Mouse (Mus musculus): ENCODE results near the gene Map2k6. TPM values are rescaled to one million over a fixed set of nuclear protein-coding genes. Genes with fewer than 3 reads are reported as not detected.
A peak's percentile ranks its signal among the peaks of the same experiment; 100 is the strongest.

Map2k6 gene
- polyA plus RNA-seq, 1 experiment, result 6.7 TPM

DNA sequence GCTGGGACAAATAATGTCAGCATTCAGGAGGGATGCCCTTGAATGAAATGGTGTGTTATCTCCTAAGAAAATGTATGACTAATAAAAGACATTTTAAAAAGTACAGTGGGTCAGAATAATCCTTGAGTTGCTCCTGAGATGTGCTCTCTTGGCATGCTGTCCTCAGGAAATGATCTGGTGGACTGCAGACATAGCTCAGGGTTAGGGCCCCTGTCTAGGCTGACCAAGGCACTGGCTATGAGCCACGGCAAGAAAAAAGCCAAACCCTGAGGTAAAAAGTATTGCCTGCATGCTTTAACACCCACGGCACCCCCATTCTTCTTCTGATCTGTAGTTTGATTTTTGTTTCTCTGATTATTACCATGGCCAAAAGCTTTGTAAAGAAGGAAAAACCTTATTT, 124.0 kb downstream of the Map2k6 start:
- H3K4me1 ChIP-seq (replicated peaks; ENCODE audit: control insufficient read depth, insufficient read depth, low read length), result no peaks in the 10 kb centered on the region
- no peak overlapping the region for H3K27ac ChIP-seq (ENCODE audit: control insufficient read depth, insufficient read depth, low read length)
- WGBS, result 97% methylated on average over 2 of the region's 2 CpGs
- no peaks in the 10 kb centered on the region for H3K27me3 ChIP-seq (ENCODE audit: control insufficient read depth, insufficient read depth, low read length)
- TF ChIP-seq POLR2A (IDR thresholded peaks at IDR 0.05; ENCODE audit: control insufficient read depth, extremely low read depth, insufficient read depth, low read length, poor library complexity), result no peak
- TF ChIP-seq CTCF (IDR thresholded peaks at IDR 0.05; ENCODE audit: borderline replicate concordance, control insufficient read depth, extremely low read depth, insufficient read depth, low read length, poor library complexity), result no peak
- H3K4me3 ChIP-seq (ENCODE audit: control insufficient read depth, insufficient read depth, low read length), result no peak overlapping the region
- no peak for DNase-seq
- no peaks in the 10 kb centered on the region for H3K36me3 ChIP-seq (ENCODE audit: control insufficient read depth, insufficient read depth, low read length)

- H3K4me3 ChIP-seq (ENCODE audit: control insufficient read depth, insufficient read depth, low read length), result no peak overlapping the region
- no peaks in the 10 kb centered on the region for H3K36me3 ChIP-seq (ENCODE audit: control insufficient read depth, insufficient read depth, low read length)
- no peak for TF ChIP-seq CTCF (IDR thresholded peaks at IDR 0.05; ENCODE audit: borderline replicate concordance, control insufficient read depth, extremely low read depth, insufficient read depth, low read length, poor library complexity)
- TF ChIP-seq POLR2A (IDR thresholded peaks at IDR 0.05; ENCODE audit: control insufficient read depth, extremely low read depth, insufficient read depth, low read length, poor library complexity), result no peak
- DNase-seq, result no peak
- no peaks in the 10 kb centered on the region for H3K4me1 ChIP-seq (replicated peaks; ENCODE audit: control insufficient read depth, insufficient read depth, low read length)
- H3K27me3 ChIP-seq (ENCODE audit: control insufficient read depth, insufficient read depth, low read length), result no peaks in the 10 kb centered on the region
- no peak overlapping the region for H3K27ac ChIP-seq (ENCODE audit: control insufficient read depth, insufficient read depth, low read length)
- WGBS, result 97% methylated on average over 4 of the region's 4 CpGs
These were observed 127.2 kb downstream of the Map2k6 start for GRCm38 (mm10) chr11:110526156-110526555.

DNA sequence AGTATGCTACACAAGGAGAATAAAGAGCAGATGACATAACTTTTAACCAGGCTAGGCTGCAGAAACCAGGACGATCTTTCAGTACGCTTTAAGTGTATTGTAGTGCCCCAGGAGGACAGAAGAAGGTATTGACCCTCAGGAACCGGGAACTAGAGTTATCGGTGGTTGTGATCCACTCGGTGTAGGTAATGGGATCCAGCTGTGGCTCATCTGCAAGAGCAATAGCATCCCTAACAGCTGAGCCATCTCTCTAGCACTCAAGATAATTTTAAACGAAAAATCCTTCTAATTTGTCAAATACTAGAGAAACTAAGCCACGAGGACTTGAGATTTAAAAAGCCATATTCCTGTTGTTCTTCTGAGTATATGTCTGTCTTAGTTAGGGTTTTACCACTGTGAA, 132.2 kb downstream of the Map2k6 start:
- Histone ChIP-seq H3K27me3 (ENCODE audit: control insufficient read depth, insufficient read depth, low read length) (no peaks in the 10 kb centered on the region), H3K4me1 (replicated peaks; ENCODE audit: control insufficient read depth, insufficient read depth, low read length) (no peaks in the 10 kb centered on the region), H3K4me3 (ENCODE audit: control insufficient read depth, insufficient read depth, low read length) (no peak overlapping the region), H3K36me3 (ENCODE audit: control insufficient read depth, insufficient read depth, low read length) (no peaks in the 10 kb centered on the region), H3K27ac (ENCODE audit: control insufficient read depth, insufficient read depth, low read length) (no peak overlapping the region)
- TF ChIP-seq CTCF (IDR thresholded peaks at IDR 0.05; ENCODE audit: borderline replicate concordance, control insufficient read depth, extremely low read depth, insufficient read depth, low read length, poor library complexity) (no peak), POLR2A (IDR thresholded peaks at IDR 0.05; ENCODE audit: control insufficient read depth, extremely low read depth, insufficient read depth, low read length, poor library complexity) (no peak)
- WGBS, result 92% methylated on average over 7 of the region's 7 CpGs
- DNase-seq, result no peak

DNA sequence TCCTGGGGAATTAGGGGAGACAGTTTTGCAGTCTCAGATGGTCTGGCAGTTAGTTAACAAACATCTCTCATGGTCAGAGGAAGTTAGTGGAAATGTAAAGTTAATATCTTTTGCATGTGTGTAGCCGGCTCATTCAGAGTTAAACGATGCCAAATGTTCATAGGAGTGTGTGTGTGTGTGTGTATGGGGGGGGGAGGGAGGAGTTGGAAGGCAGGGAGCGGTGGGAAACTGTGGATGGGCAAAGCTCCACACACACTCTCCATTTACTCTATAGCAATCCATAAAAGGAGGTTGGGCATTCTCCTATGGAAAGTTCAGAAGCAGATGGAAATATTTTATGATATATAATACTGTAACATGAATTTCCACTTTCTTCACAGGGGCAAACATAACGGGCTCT, 135.9 kb downstream of the Map2k6 start:
- TF ChIP-seq CTCF (IDR thresholded peaks at IDR 0.05; ENCODE audit: borderline replicate concordance, control insufficient read depth, extremely low read depth, insufficient read depth, low read length, poor library complexity), result no peak
- no peak for TF ChIP-seq POLR2A (IDR thresholded peaks at IDR 0.05; ENCODE audit: control insufficient read depth, extremely low read depth, insufficient read depth, low read length, poor library complexity)
- H3K4me3 ChIP-seq (ENCODE audit: control insufficient read depth, insufficient read depth, low read length), result no peak overlapping the region
- no peaks in the 10 kb centered on the region for H3K4me1 ChIP-seq (replicated peaks; ENCODE audit: control insufficient read depth, insufficient read depth, low read length)
- no peak for DNase-seq
- no peaks in the 10 kb centered on the region for H3K36me3 ChIP-seq (ENCODE audit: control insufficient read depth, insufficient read depth, low read length)
- WGBS, result 87% methylated on average over 4 of the region's 4 CpGs
- H3K27me3 ChIP-seq (ENCODE audit: control insufficient read depth, insufficient read depth, low read length), result no peaks in the 10 kb centered on the region
- no peak overlapping the region for H3K27ac ChIP-seq (ENCODE audit: control insufficient read depth, insufficient read depth, low read length)

- Histone ChIP-seq H3K4me1 (replicated peaks; ENCODE audit: control insufficient read depth, insufficient read depth, low read length) (no peaks in the 10 kb centered on the region), H3K4me3 (ENCODE audit: control insufficient read depth, insufficient read depth, low read length) (no peak overlapping the region), H3K27ac (ENCODE audit: control insufficient read depth, insufficient read depth, low read length) (no peak overlapping the region), H3K36me3 (ENCODE audit: control insufficient read depth, insufficient read depth, low read length) (no peaks in the 10 kb centered on the region), H3K27me3 (ENCODE audit: control insufficient read depth, insufficient read depth, low read length) (no peaks in the 10 kb centered on the region)
- TF ChIP-seq POLR2A (IDR thresholded peaks at IDR 0.05; ENCODE audit: control insufficient read depth, extremely low read depth, insufficient read depth, low read length, poor library complexity) (no peak), CTCF (IDR thresholded peaks at IDR 0.05; ENCODE audit: borderline replicate concordance, control insufficient read depth, extremely low read depth, insufficient read depth, low read length, poor library complexity) (no peak)
- 98% methylated on average over 2 of the region's 2 CpGs for WGBS
- no peak for DNase-seq
These were observed 137.6 kb downstream of the Map2k6 start for GRCm38 (mm10) chr11:110536533-110536932.

GRCm38 (mm10) chr11:110537602-110538001, 138.7 kb downstream of the Map2k6 start:
- no peaks in the 10 kb centered on the region for H3K36me3 ChIP-seq (ENCODE audit: control insufficient read depth, insufficient read depth, low read length)
- 4% methylated on average over 15 of the region's 15 CpGs for WGBS
- peak; percentile 58 for DNase-seq
- H3K27ac ChIP-seq (ENCODE audit: control insufficient read depth, insufficient read depth, low read length), result no peak overlapping the region
- no peak for TF ChIP-seq CTCF (IDR thresholded peaks at IDR 0.05; ENCODE audit: borderline replicate concordance, control insufficient read depth, extremely low read depth, insufficient read depth, low read length, poor library complexity)
- TF ChIP-seq POLR2A (IDR thresholded peaks at IDR 0.05; ENCODE audit: control insufficient read depth, extremely low read depth, insufficient read depth, low read length, poor library complexity), result no peak
- no peak overlapping the region for H3K4me3 ChIP-seq (ENCODE audit: control insufficient read depth, insufficient read depth, low read length)
- H3K27me3 ChIP-seq (ENCODE audit: control insufficient read depth, insufficient read depth, low read length), result no peaks in the 10 kb centered on the region
- H3K4me1 ChIP-seq (replicated peaks; ENCODE audit: control insufficient read depth, insufficient read depth, low read length), result no peaks in the 10 kb centered on the region

GRCm38 (mm10) chr11:110538206-110538605, 139.3 kb downstream of the Map2k6 start:
- no peak for TF ChIP-seq POLR2A (IDR thresholded peaks at IDR 0.05; ENCODE audit: control insufficient read depth, extremely low read depth, insufficient read depth, low read length, poor library complexity)
- DNase-seq, result no peak
- WGBS, result 21% methylated on average over 10 of the region's 10 CpGs
- no peak overlapping the region for H3K4me3 ChIP-seq (ENCODE audit: control insufficient read depth, insufficient read depth, low read length)
- no peak overlapping the region for H3K27ac ChIP-seq (ENCODE audit: control insufficient read depth, insufficient read depth, low read length)
- H3K36me3 ChIP-seq (ENCODE audit: control insufficient read depth, insufficient read depth, low read length), result no peaks in the 10 kb centered on the region
- H3K4me1 ChIP-seq (replicated peaks; ENCODE audit: control insufficient read depth, insufficient read depth, low read length), result no peaks in the 10 kb centered on the region
- no peaks in the 10 kb centered on the region for H3K27me3 ChIP-seq (ENCODE audit: control insufficient read depth, insufficient read depth, low read length)
